Mouse (Mus musculus): ENCODE measurements around the gene Rpl35.

- TF ChIP-seq NANOG (IDR thresholded peaks at IDR 0.05; ENCODE audit: borderline replicate concordance, low read length) (no peak), CTCF (conservative IDR thresholded peaks at IDR 0.05; ENCODE audit: low read length) (no peak)
These were observed 27.6 kb downstream of the Rpl35 start for GRCm38 (mm10) chr2:38977837-38978236.
